Mouse (Mus musculus): Measurements from ENCODE around the gene Gna15. TPM values are rescaled to one million over a fixed set of nuclear protein-coding genes. Genes with fewer than 3 reads are reported as not detected.

The Gna15 gene
- polyA plus RNA-seq, 1 experiment from 2014 or later, result 1.4 TPM

- H3K4me2 ChIP-seq, result peak overlapping the region; percentile 71
- H3K36me3 ChIP-seq, result peaks cover 10% of the 10 kb centered on the region; the same call in 1 of the 2 replicates
- peak overlapping the region; percentile 49 for H3K4me3 ChIP-seq (replicated peaks)
- H3K4me1 ChIP-seq (replicated peaks), result 0 out of 2 replicates have a peak, but pooled peaks cover 8% of the 10 kb centered on the region
- ATAC-seq (ENCODE audit: insufficient number of reproducible peaks, insufficient read depth, low FRiP score, low TSS enrichment, low read depth), result no peak
- no peak overlapping the region for H3K27ac ChIP-seq
- peaks cover 55% of the 10 kb centered on the region for H3K27me3 ChIP-seq
- WGBS, result 3% methylated on average over 35 of the region's 35 CpGs
- peak overlapping the region; percentile 60 for H3K9ac ChIP-seq (replicated peaks)
- H3K9me3 ChIP-seq, result no peaks in the 10 kb centered on the region
Observed at GRCm38 (mm10) chr10:81481605-81482532, 42.2 kb downstream of the Gna15 start.

- no peak for ATAC-seq (ENCODE audit: insufficient number of reproducible peaks, insufficient read depth, low FRiP score, low TSS enrichment, low read depth)
- Histone ChIP-seq H3K36me3 (no peaks in the 10 kb centered on the region), H3K9me3 (no peaks in the 10 kb centered on the region), H3K27ac (no peak overlapping the region), H3K4me3 (replicated peaks) (no peak overlapping the region), H3K4me2 (no peak overlapping the region), H3K4me1 (replicated peaks) (peaks cover 7% of the 10 kb centered on the region), H3K27me3 (peaks cover 94% of the 10 kb centered on the region), H3K9ac (replicated peaks) (no peak overlapping the region)
- WGBS, result 76% methylated on average over 10 of the region's 10 CpGs
Observed at GRCm38 (mm10) chr10:81474461-81474860, 49.6 kb downstream of the Gna15 start.

- H3K27me3 ChIP-seq, result peaks cover 99% of the 10 kb centered on the region
Observed at GRCm38 (mm10) chr10:81473003-81473451, 51.0 kb downstream of the Gna15 start.

GRCm38 (mm10) chr10:81472403-81473002, 51.5 kb downstream of the Gna15 start:
- Histone ChIP-seq H3K27ac (no peak overlapping the region), H3K36me3 (no peaks in the 10 kb centered on the region), H3K4me1 (replicated peaks) (peaks cover 7% of the 10 kb centered on the region), H3K4me2 (peak overlapping the region; percentile 33; the same call in 1 of the 2 replicates), H3K27me3 (peaks cover 99% of the 10 kb centered on the region), H3K9ac (replicated peaks) (no peak overlapping the region), H3K9me3 (no peaks in the 10 kb centered on the region), H3K4me3 (replicated peaks) (peak overlapping the region; percentile 15)
- 6% methylated on average over 18 of the region's 18 CpGs for WGBS
- no peak for ATAC-seq (ENCODE audit: insufficient number of reproducible peaks, insufficient read depth, low FRiP score, low TSS enrichment, low read depth)

More at GRCm38 (mm10) chr10:81473003-81473451, 51.0 kb downstream of the Gna15 start:
- Histone ChIP-seq H3K27ac (no peak overlapping the region), H3K4me1 (replicated peaks) (peaks cover 7% of the 10 kb centered on the region), H3K36me3 (no peaks in the 10 kb centered on the region), H3K4me2 (peak overlapping the region; percentile 33), H3K4me3 (replicated peaks) (peak overlapping the region; percentile 15), H3K9me3 (no peaks in the 10 kb centered on the region), H3K9ac (replicated peaks) (no peak overlapping the region)
- ATAC-seq (ENCODE audit: insufficient number of reproducible peaks, insufficient read depth, low FRiP score, low TSS enrichment, low read depth), result no peak
- WGBS, result 2% methylated on average over 20 of the region's 22 CpGs

- Histone ChIP-seq H3K4me2 (no peak overlapping the region), H3K9me3 (no peaks in the 10 kb centered on the region), H3K27ac (no peak overlapping the region), H3K9ac (replicated peaks) (no peak overlapping the region), H3K36me3 (no peaks in the 10 kb centered on the region), H3K27me3 (peaks cover 99% of the 10 kb centered on the region), H3K4me1 (replicated peaks) (peaks cover 7% of the 10 kb centered on the region), H3K4me3 (replicated peaks) (no peak overlapping the region)
- 57% methylated on average over 18 of the region's 18 CpGs for WGBS
- ATAC-seq (ENCODE audit: insufficient number of reproducible peaks, insufficient read depth, low FRiP score, low TSS enrichment, low read depth), result no peak
Observed at GRCm38 (mm10) chr10:81470454-81470853, 53.6 kb downstream of the Gna15 start.

- Histone ChIP-seq H3K4me1 (replicated peaks) (peaks cover 13% of the 10 kb centered on the region), H3K4me3 (replicated peaks) (no peak overlapping the region), H3K4me2 (no peak overlapping the region), H3K27ac (no peak overlapping the region), H3K36me3 (no peaks in the 10 kb centered on the region), H3K27me3 (peaks cover 99% of the 10 kb centered on the region), H3K9ac (replicated peaks) (no peak overlapping the region), H3K9me3 (no peaks in the 10 kb centered on the region)
- 83% methylated on average over 5 of the region's 5 CpGs for WGBS
- ATAC-seq (ENCODE audit: insufficient number of reproducible peaks, insufficient read depth, low FRiP score, low TSS enrichment, low read depth), result no peak
Observed at GRCm38 (mm10) chr10:81469253-81469652, 54.8 kb downstream of the Gna15 start.

- 82% methylated on average over 16 of the region's 16 CpGs for WGBS
- ATAC-seq (ENCODE audit: insufficient number of reproducible peaks, insufficient read depth, low FRiP score, low TSS enrichment, low read depth), result no peak
- Histone ChIP-seq H3K27me3 (peaks cover 99% of the 10 kb centered on the region), H3K9ac (replicated peaks) (no peak overlapping the region), H3K4me2 (no peak overlapping the region), H3K9me3 (no peaks in the 10 kb centered on the region), H3K27ac (no peak overlapping the region), H3K4me1 (replicated peaks) (peaks cover 10% of the 10 kb centered on the region), H3K36me3 (no peaks in the 10 kb centered on the region), H3K4me3 (replicated peaks) (no peak overlapping the region)
Observed at GRCm38 (mm10) chr10:81467670-81468235, 56.3 kb downstream of the Gna15 start.

- no peak overlapping the region for H3K4me3 ChIP-seq (replicated peaks)
- H3K9me3 ChIP-seq, result no peaks in the 10 kb centered on the region
- no peak overlapping the region for H3K9ac ChIP-seq (replicated peaks)
- peaks cover 9% of the 10 kb centered on the region for H3K4me1 ChIP-seq (replicated peaks)
- peaks cover 99% of the 10 kb centered on the region for H3K27me3 ChIP-seq
- H3K27ac ChIP-seq, result no peak overlapping the region
- no peak overlapping the region for H3K4me2 ChIP-seq
- no peak for ATAC-seq (ENCODE audit: insufficient number of reproducible peaks, insufficient read depth, low FRiP score, low TSS enrichment, low read depth)
- no peaks in the 10 kb centered on the region for H3K36me3 ChIP-seq
- WGBS, result 53% methylated on average over 14 of the region's 14 CpGs
Observed at GRCm38 (mm10) chr10:81466881-81467280, 57.1 kb downstream of the Gna15 start.

- 85% methylated on average over 2 of the region's 2 CpGs for WGBS
- no peak overlapping the region for H3K4me3 ChIP-seq (replicated peaks)
- no peak overlapping the region for H3K4me2 ChIP-seq
- ATAC-seq (ENCODE audit: insufficient number of reproducible peaks, insufficient read depth, low FRiP score, low TSS enrichment, low read depth), result no peak
- no peak overlapping the region for H3K27ac ChIP-seq
- H3K9ac ChIP-seq (replicated peaks), result no peak overlapping the region
- no peaks in the 10 kb centered on the region for H3K9me3 ChIP-seq
- H3K36me3 ChIP-seq, result no peaks in the 10 kb centered on the region
- peaks cover 9% of the 10 kb centered on the region for H3K4me1 ChIP-seq (replicated peaks)
- H3K27me3 ChIP-seq, result peaks cover 99% of the 10 kb centered on the region
Observed at GRCm38 (mm10) chr10:81466066-81466465, 58.0 kb downstream of the Gna15 start.

- Histone ChIP-seq H3K4me3 (replicated peaks) (no peak overlapping the region), H3K9me3 (no peaks in the 10 kb centered on the region), H3K4me1 (replicated peaks) (peaks cover 9% of the 10 kb centered on the region), H3K36me3 (no peaks in the 10 kb centered on the region), H3K27me3 (peaks cover 99% of the 10 kb centered on the region), H3K4me2 (no peak overlapping the region), H3K27ac (no peak overlapping the region), H3K9ac (replicated peaks) (no peak overlapping the region)
- 8% methylated on average over 5 of the region's 5 CpGs for WGBS
- no peak for ATAC-seq (ENCODE audit: insufficient number of reproducible peaks, insufficient read depth, low FRiP score, low TSS enrichment, low read depth)
Observed at GRCm38 (mm10) chr10:81465265-81465645, 58.8 kb downstream of the Gna15 start.

Data from limb, embryonic 12.5 days (tissue).